Mouse (Mus musculus) kidney, postnatal 14 days (tissue): ENCODE data around the gene Cmah.
A peak's percentile ranks its signal among the peaks of the same experiment; 100 is the strongest.
"Not testable (repeated sequence)": the region's sequence is repeated elsewhere in the genome, so short reads cannot be mapped to it uniquely, and the experiment has no call there.

Experiments used
- DNase-seq: peaks from one replicate; pipeline ENCODE4 v3.0.0; 2022; ENCODE audit warnings: mixed read lengths

The Cmah gene

DNA sequence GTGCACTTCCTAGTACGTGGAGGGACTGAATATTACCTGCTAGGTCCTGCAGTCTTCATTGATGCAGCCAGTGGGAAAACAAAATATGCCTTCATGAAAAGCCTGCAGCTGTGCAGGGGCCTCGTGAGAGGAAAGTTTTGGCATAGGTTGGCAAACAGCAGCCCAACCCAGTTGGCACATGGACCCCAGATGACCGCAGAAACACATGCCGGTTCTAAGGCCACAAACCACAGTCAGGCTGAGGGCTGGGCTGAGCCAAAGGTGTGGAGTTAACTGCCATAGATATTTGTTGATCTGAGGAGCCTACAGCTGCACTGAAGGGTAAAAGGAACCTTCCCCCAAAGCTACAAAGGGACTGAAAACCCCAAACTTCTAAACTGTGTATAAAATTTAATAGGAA, 14.9 kb downstream of the Cmah start:
- no peak for DNase-seq

DNA sequence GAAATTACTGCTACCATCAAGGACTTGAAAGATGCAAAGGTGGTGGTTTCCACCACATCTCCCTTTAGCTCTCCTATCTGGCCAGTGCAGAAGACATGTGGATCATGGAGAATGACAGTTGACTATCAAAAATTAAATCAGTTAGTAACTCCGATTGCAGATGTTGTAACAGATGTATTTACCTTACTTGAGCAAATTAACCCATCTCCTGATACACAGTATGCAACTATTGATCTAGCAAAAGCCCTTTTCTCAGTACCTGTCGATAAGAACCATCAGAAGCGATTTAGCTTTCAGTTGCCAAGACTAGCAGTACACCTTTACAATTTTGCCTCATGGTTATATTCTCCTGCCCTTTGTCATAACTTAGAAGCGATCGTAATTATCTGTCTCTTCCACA, 25.8 kb downstream of the Cmah start:
- no peak for DNase-seq

DNA sequence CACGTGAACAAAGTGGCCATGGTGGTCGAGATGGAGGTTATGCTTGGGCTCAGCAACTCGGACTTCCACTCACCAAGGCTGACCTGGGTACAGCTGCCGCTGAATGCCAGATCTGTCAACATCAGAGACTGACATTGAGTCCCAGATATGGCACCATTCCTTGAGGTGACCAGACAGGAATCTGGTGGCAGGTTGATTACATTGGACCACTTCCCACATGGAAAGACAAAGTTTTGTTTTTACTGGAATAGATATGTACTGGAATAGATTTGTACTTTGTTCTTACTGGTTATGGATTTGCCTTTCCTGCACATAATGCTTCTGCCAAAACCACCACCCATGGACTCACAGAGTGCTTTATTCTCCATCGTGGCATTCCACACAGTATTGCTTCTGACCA, 27.5 kb downstream of the Cmah start:
- DNase-seq = no peak

DNA sequence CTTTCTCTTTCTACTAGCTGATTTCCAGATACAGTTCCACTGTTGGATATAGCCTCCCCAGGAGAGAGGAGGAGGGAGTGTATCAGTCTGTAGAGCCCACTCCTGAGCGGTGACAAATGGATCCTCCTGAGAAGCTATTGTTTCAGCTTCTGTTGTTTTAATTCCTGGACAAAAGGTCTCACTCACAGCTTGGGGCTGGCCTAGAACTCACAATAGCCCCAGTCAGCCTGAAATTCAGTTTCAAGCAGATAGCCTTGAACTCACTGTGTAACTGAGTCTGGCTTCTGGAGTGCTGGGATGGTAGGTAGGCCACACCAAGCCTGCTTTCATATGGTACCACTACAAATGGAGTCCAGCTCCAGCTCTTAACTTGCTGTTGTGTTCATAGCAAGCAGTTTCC, 32.0 kb downstream of the Cmah start:
- DNase-seq = no peak

DNA sequence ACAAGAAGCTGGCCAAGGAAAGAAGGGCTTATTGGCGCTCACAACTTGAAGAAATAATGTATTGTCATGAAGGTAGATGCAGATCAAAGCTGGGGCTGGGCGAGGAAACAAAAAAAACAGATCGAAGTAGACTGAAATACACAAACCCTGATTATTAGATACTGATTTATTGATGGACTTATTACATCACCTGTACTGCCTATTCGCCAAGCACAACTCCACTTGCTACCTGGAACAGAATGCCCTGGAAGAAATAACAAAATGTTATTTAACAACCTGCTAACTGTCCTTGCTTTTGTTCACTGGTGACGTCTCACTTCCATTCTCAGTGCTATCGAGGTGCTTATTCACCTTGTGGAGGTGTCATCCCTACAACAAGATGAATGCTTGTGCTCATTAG, 38.0 kb downstream of the Cmah start:
- no peak for DNase-seq

DNA sequence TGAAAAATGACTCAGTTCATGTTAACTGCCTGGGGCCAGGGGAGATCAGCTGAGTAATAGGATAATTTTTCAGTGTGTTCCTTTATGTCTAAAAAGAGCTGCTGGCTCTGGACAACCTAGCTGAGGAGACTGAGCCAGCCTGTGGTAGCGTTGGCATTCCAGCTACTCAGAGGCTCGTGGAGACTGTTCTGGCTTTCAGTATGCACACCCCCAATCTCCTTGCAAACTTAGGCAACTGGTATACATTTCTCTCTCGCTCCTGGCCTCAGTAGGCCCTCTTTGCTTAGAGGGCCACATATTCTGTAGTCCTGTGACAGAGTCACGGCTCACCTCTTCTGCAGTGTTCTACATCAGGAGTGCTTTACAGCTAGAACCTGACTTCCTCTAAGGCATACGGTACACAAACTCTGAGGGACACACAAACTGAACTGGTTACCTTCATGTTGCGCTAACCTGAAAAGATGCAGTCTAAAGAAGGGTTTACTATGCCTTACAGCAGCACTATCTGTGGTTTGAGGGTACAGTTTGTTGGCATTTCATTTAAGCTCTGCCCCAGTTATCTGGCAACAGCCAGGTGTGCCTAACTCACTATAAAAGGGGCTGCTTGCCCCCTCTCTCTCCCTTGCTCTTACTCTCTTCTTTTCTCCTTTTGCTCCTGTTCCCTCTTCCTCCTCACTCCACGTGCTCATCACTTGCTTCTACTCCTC, 45.8 kb downstream of the Cmah start:
- DNase-seq = no peak

DNA sequence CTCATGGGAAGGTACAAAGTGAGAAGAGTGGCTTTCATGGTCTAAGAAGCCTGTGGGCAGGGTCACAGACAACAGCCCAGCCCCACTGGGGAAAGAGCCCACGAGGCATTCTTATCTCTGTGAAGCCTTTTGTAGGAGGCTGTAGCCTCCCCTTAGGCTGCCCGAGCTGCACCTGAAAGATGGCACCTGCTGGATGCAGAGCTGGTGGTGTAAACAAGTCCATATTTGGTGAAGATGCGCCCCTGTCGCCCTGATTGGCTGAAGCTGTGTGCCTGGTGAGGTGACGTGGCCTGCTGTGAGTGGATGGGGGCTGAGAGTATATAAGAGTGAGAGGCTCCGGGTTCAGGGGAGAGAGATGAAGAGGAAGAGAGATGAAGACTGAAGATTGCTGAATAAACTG, 47.4 kb downstream of the Cmah start:
- DNase-seq = not testable (repeated sequence)

DNA sequence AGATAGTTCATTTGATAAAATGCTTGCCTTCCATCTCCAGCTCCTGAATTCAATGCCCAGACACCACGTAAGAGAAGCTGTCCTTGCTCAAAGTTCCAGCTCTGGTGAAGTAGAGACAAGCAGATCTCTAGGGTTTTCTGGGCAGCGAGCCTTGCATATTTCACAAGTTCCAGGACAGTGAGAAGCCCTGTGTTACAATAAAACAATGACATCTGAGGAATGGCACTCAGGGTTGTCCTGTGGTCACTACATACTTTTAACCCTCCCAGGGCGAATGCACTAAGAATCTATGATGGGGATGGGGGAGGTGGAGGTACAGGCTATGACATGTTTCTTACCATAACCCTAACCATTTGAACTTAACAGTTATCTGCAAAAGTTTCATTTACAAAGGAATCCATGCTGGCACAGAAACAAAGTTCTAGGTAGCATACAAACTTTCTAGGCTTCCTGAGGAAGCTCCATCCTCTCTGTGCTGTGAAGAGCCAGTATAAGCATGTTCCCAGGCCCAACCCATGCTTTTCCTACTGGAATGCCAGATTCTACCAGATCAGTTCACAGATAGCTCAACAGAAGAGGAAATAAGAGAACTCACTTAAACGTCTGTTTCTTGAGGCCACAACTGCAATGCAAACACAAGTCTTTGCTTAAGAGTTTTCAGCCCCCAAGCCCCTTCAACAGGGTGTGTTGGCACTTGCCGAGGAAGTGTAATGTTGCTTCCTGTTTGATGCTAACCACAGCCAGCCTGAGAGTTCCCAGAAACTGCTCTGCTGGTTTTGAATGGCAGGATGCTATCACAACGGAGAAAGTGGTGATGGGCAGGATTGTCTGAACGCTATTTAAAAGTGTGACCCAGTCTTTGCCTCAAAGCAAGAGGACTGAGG, 48.4 kb downstream of the Cmah start:
- peak; percentile 16 for DNase-seq

DNA sequence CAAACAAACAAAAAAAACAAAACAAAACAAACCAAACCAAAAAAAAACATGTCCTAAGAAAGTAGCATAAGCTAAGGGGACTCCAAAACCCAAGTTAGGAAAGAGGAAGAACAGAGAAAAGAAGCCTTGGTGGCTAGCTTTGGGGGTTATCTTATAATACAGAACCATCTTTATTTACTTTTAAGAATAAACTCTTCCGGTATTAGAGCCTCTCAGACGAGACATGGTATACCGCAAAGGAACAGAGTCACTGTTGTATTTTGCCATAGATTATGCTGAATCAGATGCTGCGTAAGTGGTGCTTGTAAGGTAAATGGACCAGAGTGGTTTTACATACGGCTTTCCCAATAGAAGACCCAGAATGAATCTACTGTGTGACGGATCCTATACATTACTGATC, 53.5 kb downstream of the Cmah start:
- no peak for DNase-seq

DNA sequence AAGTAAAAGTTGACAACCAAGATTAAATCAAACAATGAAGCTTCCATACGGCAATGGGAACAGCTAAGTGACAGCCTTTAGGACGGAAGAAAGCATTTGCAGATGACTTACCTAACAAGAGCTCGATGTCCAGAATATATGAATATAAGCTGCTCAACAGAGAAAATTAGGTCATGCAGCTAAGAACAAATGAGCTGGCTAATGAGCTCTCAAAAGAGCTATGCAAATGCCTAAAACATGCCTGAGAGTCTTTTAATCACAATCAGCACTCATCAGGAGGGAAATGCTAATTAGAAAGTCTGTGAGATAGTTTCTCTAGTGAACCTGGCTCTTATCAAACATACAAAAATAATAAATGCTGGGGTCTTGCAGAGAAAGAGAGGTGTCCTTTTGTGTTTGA, 56.7 kb downstream of the Cmah start:
- DNase-seq = no peak

DNA sequence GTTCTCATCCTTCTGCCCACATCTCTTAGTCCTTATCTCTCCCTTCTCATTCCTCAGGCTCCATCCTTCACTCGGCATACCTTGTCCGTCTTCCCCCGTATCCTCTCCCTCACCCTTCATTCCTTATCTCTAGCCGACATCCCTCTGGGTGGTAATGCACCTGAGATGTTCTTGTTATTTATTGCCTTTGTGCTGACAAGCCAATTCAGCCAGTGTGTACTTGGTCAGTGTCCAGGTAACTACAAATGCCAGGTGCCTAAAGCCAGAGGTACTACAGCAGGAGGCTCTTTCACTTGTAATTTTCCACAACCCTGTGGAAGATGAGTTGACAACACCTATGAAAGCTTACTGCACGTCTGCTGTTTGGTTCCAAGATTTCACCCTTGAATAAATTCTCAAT, 64.7 kb downstream of the Cmah start:
- no peak for DNase-seq

DNA sequence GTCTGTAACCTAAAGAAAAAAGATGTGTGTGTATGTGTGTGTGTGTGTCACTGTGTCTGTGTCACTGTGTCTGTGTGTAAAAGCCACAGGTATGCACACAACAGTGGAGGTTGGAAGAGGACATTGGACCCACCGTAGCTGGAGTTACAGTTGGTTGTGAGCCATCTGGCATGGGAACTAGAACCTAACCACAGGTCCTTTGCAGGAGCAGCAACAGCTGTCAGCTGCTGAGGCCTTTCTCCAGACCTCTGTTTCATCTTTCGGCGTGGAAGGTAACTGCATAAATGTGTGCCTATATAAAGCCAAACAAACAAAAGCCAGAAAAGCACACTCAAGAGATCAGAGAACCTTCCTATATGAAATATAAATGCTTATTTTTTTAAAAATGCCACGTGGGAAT, 65.5 kb downstream of the Cmah start:
- no peak for DNase-seq

DNA sequence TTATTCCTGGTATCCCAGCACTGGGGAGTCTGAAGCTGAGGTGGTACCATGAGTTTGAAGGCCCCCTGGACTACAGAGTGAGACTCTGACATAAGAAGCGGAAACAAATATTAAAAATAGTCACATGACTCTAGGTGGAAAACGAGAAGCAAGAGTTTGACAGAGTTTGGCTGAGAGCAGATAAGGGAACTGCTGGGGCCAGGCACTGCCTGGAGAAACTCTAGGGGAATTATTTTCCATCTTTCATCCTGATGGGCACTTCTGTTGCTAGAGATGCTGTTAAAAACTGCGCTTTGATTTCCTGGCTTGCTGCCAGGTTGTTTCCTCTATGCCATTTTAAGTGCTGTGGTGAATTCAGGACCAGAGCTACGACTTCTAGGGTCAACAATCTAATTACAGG, 65.9 kb downstream of the Cmah start:
- DNase-seq = peak; percentile 64

DNA sequence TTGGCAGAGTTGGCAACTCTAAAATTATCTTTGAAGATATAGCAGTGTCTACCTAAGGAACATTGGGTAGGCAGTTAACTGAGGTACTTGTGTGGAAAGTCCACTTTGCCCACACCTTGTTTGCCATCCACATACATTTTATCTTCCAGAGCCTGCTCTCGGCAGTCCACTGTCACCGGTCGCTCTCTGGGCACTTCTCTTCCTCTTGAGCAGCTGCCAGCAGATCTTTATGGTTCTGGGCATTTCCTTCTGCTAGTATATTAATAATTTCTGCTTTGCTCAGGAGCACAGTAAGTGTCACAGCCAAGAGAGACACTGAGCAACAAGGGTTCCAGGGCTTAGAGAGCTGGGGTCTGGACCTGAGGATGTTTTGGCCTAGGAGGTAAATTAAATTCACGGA, 68.6 kb downstream of the Cmah start:
- DNase-seq = no peak

DNA sequence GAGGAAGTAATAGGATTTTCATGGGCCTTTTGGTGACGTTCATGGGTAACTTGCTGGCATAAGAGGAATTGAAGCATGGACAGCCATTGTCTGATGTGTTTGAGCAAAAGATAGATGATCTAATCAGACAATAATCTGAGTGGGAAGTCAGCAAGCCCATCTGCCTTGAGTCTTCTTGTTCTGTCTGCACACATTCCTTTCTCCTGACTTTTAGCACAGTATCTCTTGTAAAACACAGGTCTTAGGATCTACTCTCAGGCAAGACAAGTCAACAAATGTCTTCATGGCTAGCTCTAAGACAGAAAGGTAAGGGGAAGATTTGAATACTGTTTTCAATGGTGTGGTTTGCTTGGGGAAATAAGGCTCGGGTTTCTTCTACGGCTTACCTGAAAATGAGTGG, 70.0 kb downstream of the Cmah start:
- no peak for DNase-seq

DNA sequence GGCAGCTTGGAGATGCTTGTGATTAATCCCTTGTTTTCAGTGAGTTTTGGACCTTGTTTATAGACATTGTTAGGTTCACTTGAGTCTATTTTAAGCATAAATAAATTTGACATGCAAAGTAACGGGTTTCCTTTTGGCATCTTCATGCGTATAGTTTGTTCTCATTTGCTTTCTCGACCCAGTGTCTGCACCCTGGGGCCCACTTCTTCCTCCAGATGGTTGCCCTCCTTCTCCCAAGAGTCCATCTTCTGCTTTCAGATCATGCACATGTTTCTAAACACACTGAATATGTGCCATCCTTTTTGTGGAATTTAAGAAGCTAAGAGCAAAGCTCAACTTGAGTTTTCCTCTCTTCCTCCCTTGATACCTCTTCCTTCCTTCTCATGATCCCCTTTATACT, 71.3 kb downstream of the Cmah start:
- no peak for DNase-seq

DNA sequence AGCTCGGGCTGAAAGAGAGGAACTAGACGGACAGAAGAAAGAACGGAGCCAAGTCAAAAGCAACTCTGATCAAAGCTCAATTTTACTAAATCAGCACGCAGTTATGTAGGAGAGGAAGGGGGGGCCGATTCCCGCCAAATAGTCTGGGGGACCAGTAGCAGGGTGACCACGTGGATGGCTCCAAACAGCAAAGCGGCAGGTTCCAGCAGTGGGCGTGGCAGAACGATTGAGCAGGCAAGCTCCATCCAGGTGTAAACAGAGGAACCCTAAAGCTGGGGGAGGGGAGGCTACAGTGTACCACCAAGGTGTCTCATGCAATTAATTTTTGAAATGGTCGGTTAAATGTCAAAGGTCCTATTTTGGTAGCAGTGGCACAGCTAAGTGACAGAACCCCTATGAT, 74.6 kb downstream of the Cmah start:
- not testable (repeated sequence) for DNase-seq

DNA sequence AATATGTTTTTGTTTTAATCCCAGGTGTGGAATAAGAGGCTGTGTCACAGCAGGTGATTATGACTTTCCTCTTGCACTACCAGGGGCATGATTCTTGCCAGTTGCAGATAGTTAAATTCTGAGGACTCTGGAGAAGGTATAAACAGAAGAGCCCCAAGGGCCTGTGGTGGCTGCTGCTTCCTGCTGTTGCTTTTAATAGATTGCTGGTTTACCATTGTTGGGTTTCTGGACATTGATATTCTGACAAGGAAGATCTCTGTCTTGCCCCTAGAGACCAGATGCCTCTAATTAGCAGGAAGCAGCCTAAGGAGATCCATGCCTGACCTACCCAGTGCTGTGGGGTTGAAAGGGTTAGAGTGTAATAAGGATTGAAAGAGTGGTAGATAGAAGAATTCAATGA, 75.8 kb downstream of the Cmah start:
- DNase-seq = no peak

DNA sequence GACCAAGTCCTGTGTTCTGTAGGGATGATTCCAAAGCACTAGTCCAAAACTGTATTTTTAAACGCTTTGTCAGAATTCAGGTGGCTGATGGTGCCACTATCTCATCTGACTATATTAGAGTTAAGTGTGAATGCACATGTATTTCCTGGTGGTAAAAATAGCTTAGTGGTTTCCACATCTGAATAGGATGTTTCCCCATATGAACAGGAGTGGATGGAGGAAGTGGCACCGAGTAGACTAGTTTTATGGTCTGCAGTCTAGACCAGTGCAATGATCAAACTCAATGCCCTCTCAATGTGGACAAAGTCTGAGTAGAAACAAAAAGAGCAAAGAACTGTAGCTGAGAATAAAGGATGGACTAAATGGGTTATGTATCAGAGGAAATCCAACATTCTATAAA, 79.6 kb downstream of the Cmah start:
- DNase-seq = no peak

DNA sequence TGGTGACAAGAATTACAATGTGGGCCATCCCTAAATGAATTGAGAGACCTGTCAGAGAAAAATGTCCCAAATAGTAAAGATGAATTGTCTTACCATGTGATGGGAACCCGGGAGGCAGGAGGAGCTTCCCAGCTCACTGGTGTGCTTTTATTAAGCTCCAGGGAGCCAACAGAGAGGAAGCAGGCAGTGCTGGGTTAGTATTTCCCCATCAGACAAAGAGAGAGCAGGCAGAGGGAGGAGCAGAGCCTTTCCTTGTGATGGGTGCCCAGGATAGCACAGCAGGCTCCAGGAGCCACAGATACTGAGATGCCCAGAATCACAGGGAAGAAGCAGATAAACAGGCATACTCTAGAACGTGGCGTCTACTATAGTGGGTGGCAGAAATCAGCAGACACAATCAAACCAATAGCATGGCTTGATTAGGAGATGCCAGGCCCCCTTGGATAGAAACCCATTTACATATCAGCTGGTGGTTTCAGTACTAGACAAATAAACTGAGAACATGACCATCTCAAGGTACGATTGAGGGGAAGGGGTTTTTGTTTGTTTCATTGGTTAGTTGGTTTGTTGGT, 87.5 kb downstream of the Cmah start:
- peak; percentile 14 for DNase-seq

DNA sequence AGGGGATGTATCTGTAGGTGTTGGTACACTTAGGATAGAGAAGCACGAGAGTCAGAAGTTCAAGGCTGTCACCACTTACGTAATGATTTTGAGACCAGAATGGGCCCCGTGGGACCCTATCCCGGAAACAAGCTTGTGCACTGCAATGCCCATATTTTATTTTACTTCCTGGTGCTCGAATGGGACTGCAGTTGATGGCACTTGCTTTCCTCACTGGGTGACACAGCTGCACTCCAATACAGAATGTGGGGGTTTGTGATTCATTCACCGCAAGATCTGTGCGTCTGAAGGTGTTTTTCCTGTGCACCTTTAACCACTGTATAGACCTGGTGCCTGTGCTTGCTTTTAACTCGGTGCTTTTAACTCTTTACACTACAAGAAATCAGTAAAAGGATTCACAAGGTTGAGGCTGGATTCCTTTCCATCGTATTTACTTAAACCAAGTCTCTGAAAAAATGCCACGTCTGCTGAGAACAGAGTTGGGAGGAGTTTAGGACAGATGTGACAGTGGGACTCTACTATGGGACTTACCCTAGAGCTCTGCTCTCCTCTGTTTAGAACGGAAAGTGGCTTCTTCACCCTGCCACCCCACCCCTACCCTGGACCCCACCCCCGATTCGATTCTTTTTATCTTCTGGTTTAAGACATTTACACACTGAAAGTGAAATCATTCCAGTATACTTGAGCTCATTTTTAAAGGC, 88.5 kb downstream of the Cmah start:
- peak; percentile 39 for DNase-seq

DNA sequence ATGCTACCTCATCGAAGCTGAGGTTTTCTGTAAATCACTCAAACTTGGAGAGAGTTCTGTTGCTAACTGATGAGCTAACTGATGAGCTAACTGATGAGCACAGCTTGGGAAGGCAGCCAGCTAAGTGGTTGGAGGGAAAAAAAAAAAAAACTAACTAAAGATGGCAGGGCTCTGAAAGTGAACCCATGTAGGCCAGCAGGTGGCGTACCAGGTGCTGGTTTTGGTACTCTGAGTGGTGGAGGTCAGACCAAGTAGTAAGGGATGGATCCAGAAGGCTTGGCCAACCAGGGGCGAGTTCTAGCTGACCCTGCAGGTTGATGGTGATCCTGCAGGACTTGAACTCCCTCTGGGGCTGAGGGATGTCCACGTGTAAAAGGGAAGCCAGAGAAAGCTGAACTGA, 89.2 kb downstream of the Cmah start:
- DNase-seq = peak; percentile 54

DNA sequence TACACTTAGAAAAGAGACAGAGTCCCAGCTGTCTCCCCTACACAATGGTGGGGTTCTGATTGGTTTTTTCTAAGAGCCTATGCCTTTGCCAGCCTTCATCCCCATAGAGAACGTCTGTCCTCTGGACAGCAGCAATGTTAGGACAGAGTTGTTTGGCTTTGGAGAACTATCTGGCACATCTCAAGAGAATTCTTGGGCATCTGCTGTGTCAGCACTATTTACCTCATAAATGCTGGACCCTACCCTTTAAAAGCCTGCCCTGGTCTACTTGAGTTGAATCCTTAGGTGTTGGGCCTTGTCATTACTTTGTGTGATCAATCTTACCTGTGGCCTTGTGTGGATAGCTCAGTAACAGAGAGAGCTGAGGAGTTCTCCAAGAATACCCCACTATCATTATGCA, 90.8 kb downstream of the Cmah start:
- no peak for DNase-seq

DNA sequence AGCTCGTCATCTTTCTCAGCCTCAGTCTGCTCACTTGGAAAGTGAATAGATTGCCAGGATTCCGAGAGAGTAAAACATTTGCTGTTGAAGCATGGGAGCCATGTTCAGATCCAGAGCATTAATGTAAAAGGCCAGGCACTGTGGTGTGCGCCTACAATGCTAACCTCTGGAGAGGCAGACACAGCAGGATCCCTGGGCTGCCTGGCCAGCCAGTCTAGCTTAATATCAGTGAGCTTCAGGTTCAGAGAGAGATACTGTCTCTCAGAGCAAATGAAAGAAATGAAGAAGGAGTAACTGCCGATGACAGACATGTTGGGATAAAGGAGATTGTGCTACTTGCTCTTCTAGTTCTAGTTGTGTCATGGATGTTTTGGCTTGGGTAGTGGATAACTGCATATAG, 91.6 kb downstream of the Cmah start:
- no peak for DNase-seq
